Mouse (Mus musculus): ENCODE results near the gene Rps6kc1. TPM values are rescaled to one million over a fixed set of nuclear protein-coding genes. Genes with fewer than 3 reads are reported as not detected.

Gene Rps6kc1
- polyA plus RNA-seq, 1 experiment from 2014 or later = 17.6 TPM

Other genes starting within 250 kb of the Rps6kc1 start
- gene Angel2, start 13.3 kb upstream of the Rps6kc1 start, polyA plus RNA-seq (2014; fragmentation: Nextera tagmentation; extraction: Ambion mirVana) = 53.6 and 57.7 TPM in 2 replicates
- gene Vash2, start 67.5 kb upstream of the Rps6kc1 start, polyA plus RNA-seq (2014; fragmentation: Nextera tagmentation; extraction: Ambion mirVana) = 80.6 and 88.3 TPM in 2 replicates
- gene Flvcr1, start 114.4 kb upstream of the Rps6kc1 start, polyA plus RNA-seq (2014; fragmentation: Nextera tagmentation; extraction: Ambion mirVana) = 10.0 and 10.5 TPM in 2 replicates
- gene Spata45, start 124.9 kb upstream of the Rps6kc1 start, polyA plus RNA-seq (2014; fragmentation: Nextera tagmentation; extraction: Ambion mirVana) = not detected in 2 replicates
- gene Tatdn3, start 151.2 kb upstream of the Rps6kc1 start, polyA plus RNA-seq (2014; fragmentation: Nextera tagmentation; extraction: Ambion mirVana) = 11.9 and 12.0 TPM in 2 replicates
- 23.4 and 25.1 TPM in 2 replicates for gene Nsl1, start 151.2 kb upstream of the Rps6kc1 start, polyA plus RNA-seq (2014; fragmentation: Nextera tagmentation; extraction: Ambion mirVana)
- gene Batf3, start 186.1 kb upstream of the Rps6kc1 start, polyA plus RNA-seq (2014; fragmentation: Nextera tagmentation; extraction: Ambion mirVana) = 9.8 and 11.9 TPM in 2 replicates